Mouse (Mus musculus) spleen, postnatal 0 days (tissue): ENCODE measurements around the gene Amfr. TPM values are rescaled to one million over a fixed set of nuclear protein-coding genes. Genes with fewer than 3 reads are reported as not detected.

Source experiments
- polyA plus RNA-seq: library from polyadenylated mRNA; unstranded; fragments of >200 nt; fragmentation: Nextera tagmentation; extraction: Ambion mirVana; gene quantifications from 2 replicates; pipeline ENCODE4 v1.2.1, GENCODE M21; 2015

The Amfr gene
- polyA plus RNA-seq = 53.0 and 54.5 TPM in 2 replicates

GRCm38 (mm10) chr8:94012013-94012951, at the start of gene Amfr:
Gene Amfr (minus strand): TSS chr8:94012842.

GRCm38 (mm10) chr8:94036944-94037524, 24.4 kb upstream of the Amfr start, which contains the start of the genes Nudt21 and Ogfod1:
Gene Nudt21 (minus strand): TSS chr8:94037031.
Gene Ogfod1 (plus strand): TSS chr8:94037198.

Other genes with a start within 250 kb of the Amfr start
- gene Gnao1, start 202.9 kb downstream of the Amfr start, polyA plus RNA-seq = 0.42 and 0.50 TPM in 2 replicates
- 121 and 132 TPM in 2 replicates for gene Nudt21, start 24.2 kb upstream of the Amfr start, polyA plus RNA-seq
- 4.4 and 5.3 TPM in 2 replicates for gene Ogfod1, start 24.4 kb upstream of the Amfr start, polyA plus RNA-seq
- 3.9 and 4.2 TPM in 2 replicates for gene Bbs2, start 86.1 kb upstream of the Amfr start, polyA plus RNA-seq
- gene Mt4, start 124.4 kb upstream of the Amfr start, polyA plus RNA-seq = not detected in 2 replicates
- gene Mt3, start 139.8 kb upstream of the Amfr start, polyA plus RNA-seq = not detected in 2 replicates
- 608 and 654 TPM in 2 replicates for gene Mt2, start 159.8 kb upstream of the Amfr start, polyA plus RNA-seq
- 1,287 and 1,359 TPM in 2 replicates for gene Mt1, start 166.2 kb upstream of the Amfr start, polyA plus RNA-seq
- gene Nup93, start 201.7 kb upstream of the Amfr start, polyA plus RNA-seq = 41.0 and 42.6 TPM in 2 replicates